In genomic region chr2:143846799-143847198, GRCm38 (mm10) we compare ENCODE assay signal across 9 mouse cellular contexts. TPM values are rescaled to one million over a fixed set of nuclear protein-coding genes. Genes with fewer than 3 reads are reported as not detected.
DNase-seq lines count a peak whose midpoint lies in the region; ATAC-seq and TF ChIP-seq lines count a peak whose summit lies in the region.
"Had no signal": no experiment of that assay in that cellular context is flagged by ENCODE, and none has a peak within 500 bp of the region (broad histone marks: within the 10 kb centered on the region; RNA-seq: fewer than 3 reads in every experiment).

No protein-coding gene starts in this region.

- H3K27ac ChIP-seq in heart, embryonic 16.5 days (ENCODE audit: low read length) = 0 out of 2 replicates have a peak overlapping the region, but pooled peaks have one; percentile 11
- H3K27ac ChIP-seq in lung, embryonic 14.5 days (ENCODE audit: low read depth) = no peak overlapping the region
- H3K27ac ChIP-seq in forebrain, embryonic 12.5 days = no peak overlapping the region
- H3K27ac ChIP-seq: embryonic facial prominence, embryonic 13.5 days; neural tube, embryonic 13.5 days had no signal

- H3K36me3 ChIP-seq in heart, embryonic 16.5 days (ENCODE audit: control insufficient read depth, insufficient read depth) = no peaks in the 10 kb centered on the region
- H3K36me3 ChIP-seq in lung, embryonic 14.5 days (ENCODE audit: insufficient read depth) = no peaks in the 10 kb centered on the region
- H3K36me3 ChIP-seq in forebrain, embryonic 12.5 days (replicated peaks) = no peaks in the 10 kb centered on the region
- H3K36me3 ChIP-seq: embryonic facial prominence, embryonic 13.5 days; neural tube, embryonic 13.5 days had no signal

- H3K9me3 ChIP-seq in heart, embryonic 16.5 days (replicated peaks; ENCODE audit: control insufficient read depth, low read length) = no peaks in the 10 kb centered on the region
- no peaks in the 10 kb centered on the region for H3K9me3 ChIP-seq in lung, embryonic 14.5 days (ENCODE audit: low read depth, low read length)
- no peaks in the 10 kb centered on the region for H3K9me3 ChIP-seq in forebrain, embryonic 12.5 days
- H3K9me3 ChIP-seq: embryonic facial prominence, embryonic 13.5 days; neural tube, embryonic 13.5 days had no signal

- H3K4me1 ChIP-seq in heart, embryonic 16.5 days (ENCODE audit: control insufficient read depth, insufficient read depth, low read length) = peaks cover 5% of the 10 kb centered on the region; the same call in 1 of the 2 replicates
- H3K4me1 ChIP-seq in lung, embryonic 14.5 days (ENCODE audit: insufficient read depth) = 0 out of 2 replicates have a peak, but pooled peaks cover 5% of the 10 kb centered on the region
- no peaks in the 10 kb centered on the region for H3K4me1 ChIP-seq in forebrain, embryonic 12.5 days

- DNase-seq in 3134 (ENCODE audit: extremely low read depth, insufficient read length, low spot score) = peak; percentile 58
- DNase-seq in adipocyte (ENCODE audit: low spot score) = peak; percentile 86
- DNase-seq in lung, embryonic 14.5 days = peak; percentile 70
- no peak for DNase-seq in spleen, postnatal 36 days (ENCODE audit: low spot score in 2 of 2)
- no peak for DNase-seq in spleen, postnatal 14 days (ENCODE audit: low spot score in 2 of 2)

- WGBS in heart, embryonic 16.5 days = 61% methylated on average over 4 of the region's 4 CpGs
- WGBS in lung, embryonic 14.5 days = 54% methylated on average over 4 of the region's 4 CpGs
- 91% methylated on average over 4 of the region's 4 CpGs for WGBS in forebrain, embryonic 12.5 days

- H3K4me2 ChIP-seq in heart, embryonic 16.5 days (ENCODE audit: low read depth, low read length) = no peak overlapping the region
- no peak overlapping the region for H3K4me2 ChIP-seq in lung, embryonic 14.5 days
- no peak overlapping the region for H3K4me2 ChIP-seq in forebrain, embryonic 12.5 days
- H3K4me2 ChIP-seq: embryonic facial prominence, embryonic 13.5 days; neural tube, embryonic 13.5 days had no signal

- no peaks in the 10 kb centered on the region for H3K27me3 ChIP-seq in heart, embryonic 16.5 days (ENCODE audit: control insufficient read depth, insufficient read depth, low read length)
- no peaks in the 10 kb centered on the region; the same call in 1 of the 2 replicates for H3K27me3 ChIP-seq in lung, embryonic 14.5 days (ENCODE audit: insufficient read depth, low read length)
- no peaks in the 10 kb centered on the region for H3K27me3 ChIP-seq in forebrain, embryonic 12.5 days
- H3K27me3 ChIP-seq: embryonic facial prominence, embryonic 13.5 days; neural tube, embryonic 13.5 days had no signal

- H3K9ac ChIP-seq in heart, embryonic 16.5 days (ENCODE audit: low read length) = no peak overlapping the region
- H3K9ac ChIP-seq in lung, embryonic 14.5 days = no peak overlapping the region
- no peak overlapping the region for H3K9ac ChIP-seq in forebrain, embryonic 12.5 days
- H3K9ac ChIP-seq: embryonic facial prominence, embryonic 13.5 days; neural tube, embryonic 13.5 days had no signal

- H3K4me3 ChIP-seq in heart, embryonic 16.5 days (ENCODE audit: low read length) = no peak overlapping the region
- no peak overlapping the region for H3K4me3 ChIP-seq in lung, embryonic 14.5 days (ENCODE audit: low read depth, low read length)
- no peak overlapping the region for H3K4me3 ChIP-seq in forebrain, embryonic 12.5 days (replicated peaks)
- H3K4me3 ChIP-seq: embryonic facial prominence, embryonic 13.5 days; neural tube, embryonic 13.5 days had no signal

- no peak for TF ChIP-seq CTCF in lung, embryonic 14.5 days (IDR thresholded peaks at IDR 0.05; ENCODE audit: low read depth)

- ATAC-seq in heart, embryonic 16.5 days (replicated peaks; ENCODE audit: extremely low read depth, insufficient read depth, low FRiP score) = peak; percentile 58
- ATAC-seq in lung, embryonic 14.5 days (ENCODE audit: insufficient read depth) = peak; percentile 76
- no peak for ATAC-seq in forebrain, embryonic 12.5 days (ENCODE audit: low FRiP score)

RNA-seq across cellular contexts. Expression of gene Bfsp1, which starts 16.2 kb away (rescaled TPM):
- polyA plus RNA-seq in heart, embryonic 16.5 days (2015; fragmentation: Nextera tagmentation; extraction: Ambion mirVana) = 1.1 and 1.4 TPM in 2 replicates
- 1.6 and 2.0 TPM in 2 replicates for polyA plus RNA-seq in lung, embryonic 14.5 days (2014; fragmentation: Nextera tagmentation; extraction: Ambion mirVana)
- 1.1 and 1.2 TPM in 2 replicates for polyA plus RNA-seq in forebrain, embryonic 12.5 days (2016; fragmentation: Nextera tagmentation; extraction: Ambion mirVana)

Comparison
In these comparisons a context has a peak if more than half of its experiments do, and no peak if none do; other contexts are left out.
1. DNase-seq: peak in 3134 (single experiment), adipocyte (single experiment) and lung, embryonic 14.5 days (single experiment); none in spleen, postnatal 36 days (0 of 2) and spleen, postnatal 14 days (0 of 2).